Mouse (Mus musculus) heart, embryonic 15.5 days (tissue): ENCODE results near the gene Tmem87b. TPM values are rescaled to one million over a fixed set of nuclear protein-coding genes. Genes with fewer than 3 reads are reported as not detected.

ENCODE experiments used
- ATAC-seq: fragments of 200-750 bp; cut with Nextera tagmentation; replicated peaks from 2 replicates; pipeline ENCODE4 v1.8.0; 2017; ENCODE audit warnings: low read depth, moderate TSS enrichment; ENCODE audit not compliant: insufficient number of reproducible peaks, insufficient read depth, low FRiP score
- H3K27ac ChIP-seq: fragments of 300-500 bp; sonication (generic); 2 replicates; pipeline ENCODE4 v1.5.1; 2015; ENCODE audit warnings: mild to moderate bottlenecking, inconsistent platforms
- H3K27me3 ChIP-seq: fragments of 300-500 bp; sonication (generic); 2 replicates; pipeline ENCODE4 v1.6.1; 2015; ENCODE audit warnings: inconsistent platforms
- H3K36me3 ChIP-seq: fragments of 300-500 bp; sonication (generic); 2 replicates; pipeline ENCODE4 v1.6.1; 2015; ENCODE audit warnings: mild to moderate bottlenecking, inconsistent platforms
- H3K4me1 ChIP-seq: fragments of 300-500 bp; sonication (generic); replicated peaks from 2 replicates; pipeline ENCODE4 v1.6.1; 2015; ENCODE audit warnings: inconsistent platforms
- H3K4me2 ChIP-seq: fragments of 300-500 bp; sonication (generic); 2 replicates; pipeline ENCODE4 v1.6.1; 2015; ENCODE audit warnings: inconsistent platforms, mild to moderate bottlenecking, moderate library complexity
- H3K4me3 ChIP-seq: fragments of 300-500 bp; sonication (generic); 2 replicates; pipeline ENCODE4 v1.5.1; 2015; ENCODE audit warnings: mild to moderate bottlenecking, inconsistent platforms
- H3K9ac ChIP-seq: fragments of 300-500 bp; sonication (generic); 2 replicates; pipeline ENCODE4 v1.6.1; 2015; ENCODE audit warnings: mild to moderate bottlenecking, inconsistent platforms
- H3K9me3 ChIP-seq: fragments of 300-500 bp; sonication (generic); replicated peaks from 2 replicates; pipeline ENCODE4 v1.6.1; 2016; ENCODE audit warnings: inconsistent platforms
- WGBS: fragments of 180-500 bp; shearing (Covaris S2); methylation state at CpG from one replicate; pipeline ENCODE4 v1.1.7; 2015; ENCODE audit warnings: mixed read lengths; 5-methylcytosine and 5-hydroxymethylcytosine counted together
- polyA plus RNA-seq: library from polyadenylated mRNA; unstranded; fragments of >200 nt; fragmentation: Nextera tagmentation; extraction: Ambion mirVana; gene quantifications from 2 replicates; pipeline ENCODE4 v1.2.1, GENCODE M21; 2015

Tmem87b gene
- 26.4 and 27.2 TPM in 2 replicates for polyA plus RNA-seq

DNA sequence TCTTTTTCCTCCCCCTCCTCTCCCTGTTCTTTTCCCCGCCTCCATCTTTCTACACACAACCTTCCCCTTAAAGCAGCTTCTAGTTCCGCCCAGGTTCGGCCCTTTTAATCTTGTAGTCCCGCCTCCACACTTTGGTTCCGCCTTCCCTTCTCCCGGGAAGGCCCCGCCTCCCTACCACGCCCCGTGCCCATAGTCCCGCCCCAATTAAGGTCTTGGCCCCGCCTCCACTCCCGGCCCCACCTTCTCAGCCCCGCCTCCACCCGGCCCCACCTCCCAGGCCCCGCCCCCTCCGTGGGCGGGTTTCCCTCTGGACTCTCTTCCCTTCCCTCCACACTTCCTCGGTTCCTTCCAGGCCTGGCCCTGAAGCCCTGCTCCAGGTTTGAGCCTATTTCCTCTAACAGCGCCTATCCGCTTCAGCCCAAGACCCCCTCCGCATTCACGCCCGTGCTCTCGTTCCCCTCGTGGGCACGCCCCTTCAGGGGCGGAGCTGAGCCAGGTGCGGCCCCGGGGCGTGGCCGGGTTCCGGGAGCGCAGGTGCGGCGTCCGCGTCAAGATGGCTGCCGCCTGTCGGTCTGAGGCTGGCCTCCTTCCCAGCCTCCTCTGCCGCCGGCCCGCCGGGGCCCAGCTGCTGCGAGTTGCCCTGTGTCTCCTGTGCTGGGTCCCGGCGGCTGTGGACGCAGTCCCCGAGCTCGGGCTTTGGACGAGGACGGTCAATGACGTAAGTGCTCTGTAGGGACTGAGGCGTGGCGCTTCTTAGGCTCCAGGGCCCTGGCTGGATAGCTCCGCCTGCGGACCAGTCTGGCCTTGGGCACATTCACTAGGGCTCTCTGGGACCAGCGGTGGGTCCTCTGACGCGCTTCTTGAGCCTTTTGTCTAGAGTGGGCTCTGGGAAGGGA lies at the start of gene Tmem87b:
Gene Tmem87b, plus strand, starts transcription at position 333 of the 896 bp plus-strand sequence.
- whole genome bisulfite sequencing: under 1% methylated on average over 59 of the region's 59 CpGs
- H3K36me3 ChIP-seq: no peaks in the 10 kb centered on the region
- peak within 1 kb of the TSS; percentile 93 for H3K27ac ChIP-seq
- H3K27me3 ChIP-seq: no peaks in the 10 kb centered on the region
- peak within 1 kb of the TSS; percentile 85 for H3K4me2 ChIP-seq
- peaks cover 22% of the 10 kb centered on the region for H3K4me1 ChIP-seq
- ATAC-seq: peak; percentile 91
- H3K9me3 ChIP-seq: no peaks in the 10 kb centered on the region
- peak within 1 kb of the TSS; percentile 81 for H3K4me3 ChIP-seq
- peak within 1 kb of the TSS; percentile 74 for H3K9ac ChIP-seq

DNA sequence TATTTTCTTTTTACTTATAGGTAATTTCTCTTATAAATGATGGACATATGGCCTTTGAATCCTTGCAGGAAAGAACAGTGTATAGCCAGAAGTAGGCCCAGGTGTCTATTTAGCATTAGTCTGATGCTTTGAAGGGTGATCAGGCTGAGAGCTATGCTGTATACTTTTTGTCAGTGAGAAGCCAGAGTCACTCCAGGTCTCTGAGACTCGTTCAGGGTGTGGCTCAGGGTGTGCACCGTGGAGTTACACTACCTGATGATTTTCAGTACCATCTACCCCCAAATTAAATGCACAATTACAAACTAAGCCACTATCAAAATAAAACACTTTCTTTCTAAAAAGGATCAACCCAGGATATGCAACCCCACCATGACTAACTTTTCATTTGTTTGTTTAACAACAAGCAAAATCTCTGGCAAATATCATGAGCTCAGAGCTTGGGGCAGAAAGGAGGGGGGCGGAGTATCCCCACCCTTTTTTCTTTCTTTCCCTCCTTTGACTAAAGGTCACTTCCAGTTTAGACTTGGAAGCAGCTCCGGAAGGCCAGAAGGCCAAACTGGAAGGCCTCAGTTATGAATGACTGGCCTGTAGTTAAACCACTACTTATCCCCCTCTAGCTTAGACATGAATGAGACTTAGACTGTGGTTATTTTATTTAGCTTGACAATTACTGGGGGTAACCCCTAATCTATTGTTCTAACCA lies 49.2 kb upstream of the Tmem87b start:
- Histone ChIP-seq H3K4me2 (no peak overlapping the region), H3K9me3 (no peaks in the 10 kb centered on the region), H3K27ac (no peak overlapping the region), H3K4me1 (no peaks in the 10 kb centered on the region), H3K9ac (no peak overlapping the region), H3K27me3 (no peaks in the 10 kb centered on the region), H3K36me3 (peaks cover 6% of the 10 kb centered on the region; the same call in 1 of the 2 replicates), H3K4me3 (no peak overlapping the region)
- no peak for ATAC-seq
- 82% methylated on average over 4 of the region's 4 CpGs for WGBS

DNA sequence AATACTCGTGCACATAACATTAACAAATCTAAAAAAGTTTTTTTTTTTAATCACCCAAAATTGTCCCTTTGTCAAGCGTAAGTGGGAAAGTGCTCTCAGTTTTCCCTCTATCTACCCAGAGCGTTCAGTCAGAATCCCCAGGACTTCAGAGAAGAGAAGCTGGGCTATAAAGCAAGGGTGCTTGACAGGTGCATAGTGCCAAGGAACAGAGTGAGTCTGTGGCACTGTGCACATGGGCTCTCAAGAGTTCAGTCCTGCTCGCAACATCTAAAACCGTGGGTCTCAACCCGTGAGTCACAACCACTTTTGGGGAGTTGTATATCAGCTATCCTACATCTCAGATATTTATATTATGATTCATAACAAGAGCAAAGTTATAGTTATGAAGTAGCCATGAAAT lies 47.4 kb upstream of the Tmem87b start:
- no peak overlapping the region for H3K4me3 ChIP-seq
- H3K36me3 ChIP-seq: peaks cover 6% of the 10 kb centered on the region; the same call in 1 of the 2 replicates
- H3K27me3 ChIP-seq: no peaks in the 10 kb centered on the region
- no peak overlapping the region for H3K9ac ChIP-seq
- no peaks in the 10 kb centered on the region for H3K9me3 ChIP-seq
- no peak overlapping the region for H3K4me2 ChIP-seq
- no peak for ATAC-seq
- no peaks in the 10 kb centered on the region for H3K4me1 ChIP-seq
- 90% methylated on average over 6 of the region's 6 CpGs for WGBS
- H3K27ac ChIP-seq: no peak overlapping the region

DNA sequence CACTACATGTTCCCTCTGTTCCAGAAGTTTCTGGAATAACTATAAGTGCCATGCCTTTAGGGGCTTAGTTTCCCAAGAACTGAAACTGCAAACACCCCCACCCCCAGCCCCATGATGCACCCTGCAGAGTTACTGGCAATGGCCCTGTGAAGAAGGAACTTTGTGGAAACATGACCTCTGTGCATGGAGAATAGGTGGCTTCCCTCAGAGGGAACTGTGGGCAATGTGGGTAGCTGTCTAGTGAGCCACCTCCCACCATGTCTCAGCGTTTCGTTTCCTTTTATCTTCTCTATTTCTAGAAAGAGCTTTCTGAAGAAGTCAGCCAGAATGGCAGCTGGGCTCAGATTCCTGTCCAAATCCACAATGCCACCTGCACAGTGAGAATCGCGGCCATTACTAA lies 46.9 kb upstream of the Tmem87b start:
- no peaks in the 10 kb centered on the region for H3K27me3 ChIP-seq
- H3K4me1 ChIP-seq: no peaks in the 10 kb centered on the region
- H3K36me3 ChIP-seq: peaks cover 6% of the 10 kb centered on the region; the same call in 1 of the 2 replicates
- no peak overlapping the region for H3K9ac ChIP-seq
- H3K4me3 ChIP-seq: no peak overlapping the region
- 79% methylated on average over 4 of the region's 4 CpGs for WGBS
- no peaks in the 10 kb centered on the region for H3K9me3 ChIP-seq
- ATAC-seq: no peak
- no peak overlapping the region for H3K27ac ChIP-seq
- H3K4me2 ChIP-seq: no peak overlapping the region

DNA sequence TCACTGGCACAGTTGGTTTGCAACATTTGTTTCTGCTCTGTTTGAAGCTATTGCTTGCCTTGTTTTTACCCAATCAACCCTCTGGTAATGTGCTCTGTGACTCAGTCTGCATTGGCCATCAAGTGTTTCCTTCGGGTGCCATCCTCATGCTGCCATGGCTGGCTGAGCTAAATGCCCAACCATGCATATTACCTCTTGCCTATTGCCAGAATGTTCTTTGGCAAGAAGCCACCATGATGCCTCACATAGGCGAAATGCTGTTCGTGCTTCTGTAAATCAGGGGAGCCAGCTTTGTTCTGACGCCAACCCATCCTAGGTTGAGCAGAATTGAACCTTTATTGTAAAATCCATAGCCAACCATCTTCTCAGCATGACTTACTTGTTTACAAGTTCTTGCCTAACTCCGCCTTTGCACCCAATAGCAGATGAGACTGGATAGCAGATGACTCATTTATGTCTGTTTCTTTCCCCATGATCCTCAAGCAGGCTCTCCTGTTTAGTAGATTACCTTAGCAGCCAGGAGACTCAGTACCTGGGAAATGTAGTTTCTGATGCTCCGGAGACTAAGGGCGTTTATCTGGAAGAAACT lies 46.1 kb upstream of the Tmem87b start:
- no peak for ATAC-seq
- H3K9me3 ChIP-seq: no peaks in the 10 kb centered on the region
- H3K4me3 ChIP-seq: no peak overlapping the region
- no peak overlapping the region for H3K27ac ChIP-seq
- no peaks in the 10 kb centered on the region for H3K27me3 ChIP-seq
- WGBS: 89% methylated on average over 7 of the region's 7 CpGs
- no peak overlapping the region for H3K4me2 ChIP-seq
- H3K4me1 ChIP-seq: no peaks in the 10 kb centered on the region
- peaks cover 6% of the 10 kb centered on the region; the same call in 1 of the 2 replicates for H3K36me3 ChIP-seq
- H3K9ac ChIP-seq: no peak overlapping the region

DNA sequence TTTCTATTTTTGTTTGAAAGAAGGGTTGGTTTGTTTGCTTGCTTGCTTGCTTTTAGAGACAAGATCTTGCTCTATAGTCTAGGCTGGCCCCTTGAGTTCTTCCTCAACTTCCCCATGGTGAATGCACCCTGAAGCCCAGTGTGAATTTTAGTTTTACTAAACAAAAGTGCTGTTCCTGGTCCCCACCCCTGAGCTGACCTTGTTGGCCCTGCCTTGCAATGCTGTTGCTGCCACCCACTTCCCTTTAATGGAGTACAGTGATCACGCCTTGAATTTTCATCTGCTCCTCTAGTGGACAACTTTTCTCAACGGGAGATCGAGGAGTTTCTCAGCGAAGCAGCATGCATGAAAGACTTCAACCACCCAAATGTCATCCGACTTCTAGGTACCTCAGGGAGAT lies 35.7 kb upstream of the Tmem87b start:
- Histone ChIP-seq H3K36me3 (no peaks in the 10 kb centered on the region; the same call in none of the 2 replicates), H3K9me3 (no peaks in the 10 kb centered on the region), H3K27me3 (no peaks in the 10 kb centered on the region), H3K27ac (no peak overlapping the region), H3K9ac (no peak overlapping the region), H3K4me3 (no peak overlapping the region), H3K4me2 (no peak overlapping the region), H3K4me1 (no peaks in the 10 kb centered on the region)
- ATAC-seq: no peak
- 80% methylated on average over 5 of the region's 5 CpGs for WGBS

DNA sequence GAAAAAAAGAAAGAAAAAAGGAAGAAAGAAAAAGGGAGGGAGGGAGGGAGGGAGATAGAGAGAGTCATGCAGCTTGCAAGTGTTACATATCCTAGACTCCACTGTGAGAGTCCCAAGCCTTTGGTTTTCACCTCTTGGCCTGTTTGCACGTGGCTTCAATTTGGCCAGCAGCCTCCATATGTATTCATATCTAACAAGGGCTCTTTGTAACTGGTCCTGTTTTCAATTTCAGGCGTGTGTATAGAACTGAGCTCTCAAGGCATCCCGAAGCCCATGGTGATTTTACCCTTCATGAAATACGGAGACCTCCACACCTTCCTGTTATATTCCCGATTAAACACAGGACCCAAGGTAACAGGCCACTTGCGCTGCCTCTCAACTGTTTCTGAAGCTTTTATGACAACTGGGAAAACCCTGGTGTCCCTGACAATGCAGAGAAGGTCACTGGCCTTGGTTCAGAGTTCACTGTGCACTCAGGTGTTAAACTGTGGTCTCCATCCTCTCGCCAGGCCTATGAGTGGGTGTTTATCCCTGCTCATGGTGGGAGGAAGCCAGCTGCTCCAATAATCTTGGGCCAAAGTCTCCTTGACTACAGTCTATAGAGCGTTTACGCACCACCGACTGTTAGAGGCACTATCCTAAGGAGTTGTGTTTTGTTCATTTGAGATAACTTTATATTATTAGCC lies 34.1 kb upstream of the Tmem87b start:
- no peak overlapping the region for H3K4me2 ChIP-seq
- no peak for ATAC-seq
- no peaks in the 10 kb centered on the region for H3K27me3 ChIP-seq
- no peak overlapping the region for H3K9ac ChIP-seq
- no peaks in the 10 kb centered on the region for H3K4me1 ChIP-seq
- no peak overlapping the region for H3K4me3 ChIP-seq
- H3K36me3 ChIP-seq: no peaks in the 10 kb centered on the region; the same call in none of the 2 replicates
- H3K27ac ChIP-seq: no peak overlapping the region
- no peaks in the 10 kb centered on the region for H3K9me3 ChIP-seq
- 85% methylated on average over 10 of the region's 10 CpGs for WGBS

DNA sequence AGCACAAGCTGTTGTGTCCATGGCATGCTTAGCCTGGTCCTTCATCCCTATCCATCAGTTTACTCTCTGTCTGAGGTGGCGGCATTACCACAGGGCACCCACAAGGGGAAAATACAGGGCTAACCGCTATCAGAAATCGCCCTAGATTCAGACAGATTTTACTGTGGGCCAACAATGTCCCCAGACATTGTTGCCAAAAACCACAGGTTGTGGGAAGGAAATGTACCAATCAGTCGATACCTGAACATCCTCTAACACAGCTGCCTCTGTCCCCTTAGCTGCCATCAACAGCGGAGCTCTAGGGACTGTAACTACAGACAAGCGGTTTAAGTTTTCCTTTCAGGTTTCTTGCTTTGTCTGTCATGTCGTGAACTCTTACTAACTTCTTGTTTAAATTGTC lies 33.1 kb upstream of the Tmem87b start:
- Histone ChIP-seq H3K27ac (no peak overlapping the region), H3K4me1 (no peaks in the 10 kb centered on the region), H3K9me3 (no peaks in the 10 kb centered on the region), H3K36me3 (no peaks in the 10 kb centered on the region; the same call in 1 of the 2 replicates), H3K4me2 (no peak overlapping the region), H3K27me3 (no peaks in the 10 kb centered on the region), H3K9ac (no peak overlapping the region), H3K4me3 (no peak overlapping the region)
- 83% methylated on average over 7 of the region's 7 CpGs for WGBS
- ATAC-seq: no peak

DNA sequence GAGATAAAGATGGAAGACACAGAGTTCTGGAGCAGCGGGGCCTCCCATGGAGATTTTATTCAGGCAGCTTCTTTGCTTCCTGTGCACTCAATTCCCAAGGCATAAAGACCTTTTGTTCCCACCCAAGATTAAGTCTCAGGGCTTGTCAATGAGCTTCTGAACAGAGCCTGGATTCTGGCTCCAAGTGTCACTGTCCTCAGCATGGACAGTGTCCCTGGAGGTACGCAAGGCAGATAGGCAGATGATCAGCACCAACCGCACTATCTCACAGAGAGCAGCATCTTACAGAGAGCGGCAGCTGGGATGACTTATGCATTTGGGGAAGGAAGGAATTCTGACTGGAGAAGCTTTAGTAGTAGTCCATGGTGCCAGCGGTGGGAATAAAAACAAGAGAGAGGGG lies 31.6 kb upstream of the Tmem87b start:
- 68% methylated on average over 5 of the region's 5 CpGs for WGBS
- Histone ChIP-seq H3K4me3 (no peak overlapping the region), H3K4me2 (no peak overlapping the region), H3K9me3 (no peaks in the 10 kb centered on the region), H3K36me3 (no peaks in the 10 kb centered on the region; the same call in 1 of the 2 replicates), H3K9ac (no peak overlapping the region), H3K4me1 (peaks cover 12% of the 10 kb centered on the region), H3K27me3 (no peaks in the 10 kb centered on the region), H3K27ac (no peak overlapping the region)
- ATAC-seq: no peak

DNA sequence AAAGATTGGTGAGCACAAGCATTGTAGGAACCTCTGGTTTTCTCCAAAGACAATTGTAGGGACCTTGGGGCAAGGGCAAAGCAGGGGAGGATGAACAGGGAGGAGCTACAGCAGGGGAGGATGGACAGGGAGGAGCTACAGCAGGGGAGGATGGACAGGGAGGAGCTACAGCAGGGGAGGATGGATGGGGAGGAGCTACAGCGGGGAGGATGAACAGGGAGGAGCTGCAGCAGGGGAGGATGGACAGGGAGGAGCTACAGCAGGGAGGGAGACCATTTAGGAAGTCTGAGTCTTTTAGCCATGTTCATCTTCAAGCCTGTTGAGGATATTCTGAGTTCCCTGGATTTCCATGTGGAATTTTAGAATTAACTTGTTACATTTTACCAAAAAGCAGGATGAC lies 31.1 kb upstream of the Tmem87b start:
- no peak for ATAC-seq
- Histone ChIP-seq H3K4me2 (no peak overlapping the region), H3K4me3 (no peak overlapping the region), H3K27ac (no peak overlapping the region), H3K9ac (no peak overlapping the region), H3K4me1 (peaks cover 12% of the 10 kb centered on the region), H3K36me3 (no peaks in the 10 kb centered on the region; the same call in 1 of the 2 replicates), H3K9me3 (no peaks in the 10 kb centered on the region), H3K27me3 (no peaks in the 10 kb centered on the region)
- WGBS: 72% methylated on average over 1 of the region's 1 CpGs

DNA sequence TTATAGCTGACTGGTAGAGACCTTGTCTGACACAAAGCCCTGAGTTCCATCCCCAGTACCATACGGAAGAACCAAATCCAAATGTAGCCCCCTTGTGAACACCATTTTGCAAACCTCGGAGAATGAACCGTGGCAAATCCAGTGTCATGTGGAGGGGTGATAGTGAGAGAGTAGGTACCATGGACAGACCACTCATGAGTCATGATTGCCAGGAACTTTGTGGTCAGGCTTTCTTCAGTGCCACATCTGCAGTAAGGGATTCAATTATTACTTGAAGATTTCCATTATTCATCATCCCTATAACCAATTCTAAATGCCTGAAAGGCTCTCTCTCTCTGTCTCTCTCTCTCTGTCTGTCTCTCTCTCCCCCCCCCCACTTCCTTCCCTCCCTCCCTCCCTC lies 30.1 kb upstream of the Tmem87b start:
- H3K36me3 ChIP-seq: no peaks in the 10 kb centered on the region; the same call in 1 of the 2 replicates
- peaks cover 12% of the 10 kb centered on the region for H3K4me1 ChIP-seq
- no peaks in the 10 kb centered on the region for H3K9me3 ChIP-seq
- no peak overlapping the region for H3K4me3 ChIP-seq
- 88% methylated on average over 3 of the region's 3 CpGs for WGBS
- H3K27me3 ChIP-seq: no peaks in the 10 kb centered on the region
- no peak overlapping the region for H3K27ac ChIP-seq
- ATAC-seq: no peak
- no peak overlapping the region for H3K4me2 ChIP-seq
- H3K9ac ChIP-seq: no peak overlapping the region
